Mouse (Mus musculus): ENCODE results near the gene Ehd2. TPM values are rescaled to one million over a fixed set of nuclear protein-coding genes. Genes with fewer than 3 reads are reported as not detected.

Ehd2 gene
- total RNA-seq, 2 experiments from 2014 or later: 110 to 126 TPM

DNA sequence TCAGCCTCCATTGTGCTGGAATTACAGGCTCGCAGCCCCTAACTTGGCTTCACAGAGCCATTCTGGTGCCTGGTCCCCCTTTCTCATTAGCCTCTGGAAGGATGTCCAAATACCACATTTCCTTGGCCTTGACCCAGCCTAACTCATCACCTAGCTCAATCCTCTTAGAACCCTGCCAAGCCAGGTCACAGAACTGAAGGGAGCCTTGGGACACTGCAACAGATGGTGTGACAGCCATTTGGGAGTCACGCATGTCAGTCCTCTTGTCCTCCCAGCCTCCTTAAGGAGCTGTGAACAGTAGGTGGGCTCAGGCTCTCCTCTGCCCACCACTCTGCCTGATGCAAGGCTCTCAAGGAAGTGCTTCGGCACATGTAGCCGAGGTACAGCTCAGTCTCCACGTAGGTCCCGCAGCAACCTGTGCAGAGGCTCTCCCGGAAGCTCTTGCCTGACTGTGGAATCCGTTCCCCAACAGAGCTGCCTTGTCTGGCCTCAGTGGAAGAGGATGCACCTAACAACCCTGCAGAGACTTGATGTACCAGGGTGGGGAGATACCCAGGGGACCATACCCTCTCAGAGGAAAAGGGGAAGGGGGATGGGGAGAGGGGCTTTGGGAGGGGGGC is 59.3 kb downstream of the Ehd2 start:
- no peak for DNase-seq

- DNase-seq: no peak
These were observed 60.8 kb downstream of the Ehd2 start for GRCm38 (mm10) chr7:15906602-15907001.

DNA sequence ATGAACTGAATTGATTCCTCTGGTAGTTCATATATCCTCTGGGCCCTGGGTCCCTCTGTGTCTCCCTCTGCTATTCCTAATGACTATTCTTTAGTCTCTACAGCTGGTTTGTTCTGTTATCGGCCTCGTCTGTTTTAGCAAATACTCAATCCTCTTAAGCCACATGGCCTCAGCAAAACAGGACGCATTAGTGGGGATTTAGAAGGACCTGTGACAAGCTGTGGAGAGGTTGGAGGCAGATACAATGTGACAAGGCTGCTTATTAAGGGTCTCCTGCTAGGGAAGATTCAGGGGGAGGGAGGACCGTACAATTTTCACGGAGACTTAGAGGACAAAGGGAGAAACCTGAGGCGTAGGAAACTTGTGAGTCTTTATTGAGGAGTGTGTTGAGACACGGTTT is 61.5 kb downstream of the Ehd2 start:
- no peak for DNase-seq

- no peak for DNase-seq
These were observed 65.9 kb downstream of the Ehd2 start for GRCm38 (mm10) chr7:15901366-15902048.

Other genes with a start within 250 kb of the Ehd2 start
- gene Obox5, start 217.4 kb downstream of the Ehd2 start, total RNA-seq (2021): not detected
- gene Obox6, start 127.9 kb downstream of the Ehd2 start, total RNA-seq (2021): not detected
- gene Crx, start 87.6 kb downstream of the Ehd2 start, total RNA-seq (2021): not detected
- not detected for gene Crxos, start 85.0 kb downstream of the Ehd2 start, total RNA-seq (2021)
- gene Selenow, start 45.2 kb downstream of the Ehd2 start, total RNA-seq (2021): 100 to 1,000 TPM; 672 to 685 TPM
- 100 to 1,000 TPM; 135 to 141 TPM for gene Nop53, start 21.5 kb downstream of the Ehd2 start, total RNA-seq (2021)
- 10 to 100 TPM in 1 of 2 experiments, 1 to 10 TPM in 1; 8.2 to 11.5 TPM for gene Bicra, start 80.4 kb upstream of the Ehd2 start, total RNA-seq (2021)
- not detected for gene Zfp541, start 94.2 kb upstream of the Ehd2 start, total RNA-seq (2021)
- 100 to 1,000 TPM; 123 to 145 TPM for gene Napa, start 130.9 kb upstream of the Ehd2 start, total RNA-seq (2021)
- gene Kptn, start 152.3 kb upstream of the Ehd2 start, total RNA-seq (2021): 10 to 100 TPM; 12.0 to 13.1 TPM
- gene Slc8a2, start 162.3 kb upstream of the Ehd2 start, total RNA-seq (2021): under 1 TPM; 0.75 to 0.86 TPM
- gene Meis3, start 207.5 kb upstream of the Ehd2 start, total RNA-seq (2021): 1 to 10 TPM; 4.2 to 6.8 TPM

Measured in gastrocnemius, postnatal 10 days (tissue).